Mouse (Mus musculus) olfactory bulb, adult 2 months (tissue): ENCODE data around the gene Islr.

Experiments used
- CTCF ChIP-seq: fragments of 200-500 bp; IDR thresholded peaks from 2 replicates; pipeline ENCODE4 v1.5.1; 2012; ENCODE audit warnings: low read depth, mild to moderate bottlenecking, low read length, moderate library complexity; ENCODE audit not compliant: insufficient read depth
- POLR2A ChIP-seq: fragments of 200-500 bp; IDR thresholded peaks from 2 replicates; pipeline ENCODE4 v1.6.1; 2012; ENCODE audit warnings: mild to moderate bottlenecking, low read depth, low read length, moderate library complexity; ENCODE audit not compliant: insufficient read depth

DNA sequence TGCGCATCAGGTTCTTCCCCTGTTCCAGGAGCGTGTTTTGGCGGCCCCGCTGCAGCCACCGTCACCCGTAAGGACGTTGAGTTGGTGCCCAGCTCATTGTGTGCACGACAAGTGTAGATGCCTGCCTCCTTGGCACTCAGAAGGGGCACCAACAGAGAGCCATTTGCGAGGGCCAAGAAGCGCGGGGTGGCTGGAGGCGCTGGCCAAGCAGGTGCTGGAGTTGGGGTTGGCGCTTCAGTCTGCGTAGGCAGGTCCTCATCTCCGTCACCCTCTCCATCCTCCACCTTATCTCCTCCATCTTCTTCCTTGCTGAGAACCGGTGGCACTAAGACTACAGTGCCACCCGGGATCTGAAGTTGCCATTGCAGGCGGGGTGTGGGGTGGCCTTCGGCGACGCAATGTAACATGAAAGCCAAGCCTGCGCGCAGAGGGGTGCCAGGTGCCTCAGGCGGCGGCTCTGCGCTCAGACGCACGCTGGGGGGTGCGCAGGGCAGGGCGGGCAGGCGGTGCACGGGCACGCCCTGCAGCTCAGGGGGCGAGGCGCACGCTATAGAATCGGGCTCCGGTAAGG is 5.2 kb downstream of the Islr start:
- no peak for TF ChIP-seq CTCF
- no peak for TF ChIP-seq POLR2A
